Mouse (Mus musculus) brain, embryonic 18.5 days (tissue): Measurements from ENCODE around the gene Ank3.

Experiments used
- DNase-seq: peaks from one replicate; pipeline ENCODE4 v3.0.0-alpha.2; 2012; ENCODE audit warnings: low read depth, low spot score

Gene Ank3

GRCm38 (mm10) chr10:69924845-69925244 is 526.3 kb downstream of the Ank3 start:
- DNase-seq: no peak

GRCm38 (mm10) chr10:69925285-69926157 is 526.9 kb downstream of the Ank3 start:
- DNase-seq: no peak

GRCm38 (mm10) chr10:69926158-69926882 is 527.7 kb downstream of the Ank3 start:
- DNase-seq: no peak

GRCm38 (mm10) chr10:69927012-69927411 is 528.4 kb downstream of the Ank3 start:
- DNase-seq: no peak

- DNase-seq: no peak
Measured at GRCm38 (mm10) chr10:69928358-69928757, 529.8 kb downstream of the Ank3 start.

GRCm38 (mm10) chr10:69930503-69930902 is 531.9 kb downstream of the Ank3 start:
- DNase-seq: no peak

- DNase-seq: no peak
Measured at GRCm38 (mm10) chr10:69936443-69937067, 538.0 kb downstream of the Ank3 start.

- no peak for DNase-seq
Measured at GRCm38 (mm10) chr10:69937291-69937921, 538.8 kb downstream of the Ank3 start.

- no peak for DNase-seq
Measured at GRCm38 (mm10) chr10:69939144-69939543, 540.6 kb downstream of the Ank3 start.

- no peak for DNase-seq
Measured at GRCm38 (mm10) chr10:69939966-69940365, 541.4 kb downstream of the Ank3 start.

GRCm38 (mm10) chr10:69941001-69941400 is 542.4 kb downstream of the Ank3 start:
- DNase-seq: no peak

- no peak for DNase-seq
Measured at GRCm38 (mm10) chr10:69944845-69945244, 546.3 kb downstream of the Ank3 start.

- DNase-seq: no peak
Measured at GRCm38 (mm10) chr10:69945870-69946269, 547.3 kb downstream of the Ank3 start.

- DNase-seq: no peak
Measured at GRCm38 (mm10) chr10:69946271-69946670, 547.7 kb downstream of the Ank3 start.

- DNase-seq: no peak
Measured at GRCm38 (mm10) chr10:69947093-69947492, 548.5 kb downstream of the Ank3 start.

- DNase-seq: no peak
Measured at GRCm38 (mm10) chr10:69950236-69950918, 551.8 kb downstream of the Ank3 start.

GRCm38 (mm10) chr10:69950919-69951236 is 552.3 kb downstream of the Ank3 start:
- DNase-seq: no peak

GRCm38 (mm10) chr10:69951426-69951825 is 552.9 kb downstream of the Ank3 start:
- no peak for DNase-seq

- no peak for DNase-seq
Measured at GRCm38 (mm10) chr10:69952316-69952715, 553.7 kb downstream of the Ank3 start.

GRCm38 (mm10) chr10:69954657-69955267 is 556.2 kb downstream of the Ank3 start:
- DNase-seq: no peak

GRCm38 (mm10) chr10:69962226-69962625 is 563.7 kb downstream of the Ank3 start:
- no peak for DNase-seq
